Mouse (Mus musculus): Measurements from ENCODE around the gene Fbf1.

GRCm38 (mm10) chr11:116131349-116132170 lies 36.4 kb downstream of the Fbf1 start:
- TF ChIP-seq GATA1 (IDR thresholded peaks at IDR 0.05; ENCODE audit: borderline replicate concordance, low read length) (no peak), FLI1 (IDR thresholded peaks at IDR 0.05; ENCODE audit: low read length) (no peak)
